Mouse (Mus musculus) embryonic fibroblast, embryonic 13.5 days (primary cell): Measurements from ENCODE around the gene Cfap77.

ENCODE experiments used
- CTCF ChIP-seq: IDR thresholded peaks from 2 replicates; pipeline ENCODE4 v1.5.1; 2011; ENCODE audit warnings: mild to moderate bottlenecking, control low read depth, low read length, moderate library complexity, borderline replicate concordance; ENCODE audit not compliant: insufficient read depth
- POLR2A ChIP-seq: IDR thresholded peaks from 2 replicates; pipeline ENCODE4 v1.6.1; 2011; ENCODE audit warnings: low read depth, mild to moderate bottlenecking, control low read depth, low read length, moderate library complexity

DNA sequence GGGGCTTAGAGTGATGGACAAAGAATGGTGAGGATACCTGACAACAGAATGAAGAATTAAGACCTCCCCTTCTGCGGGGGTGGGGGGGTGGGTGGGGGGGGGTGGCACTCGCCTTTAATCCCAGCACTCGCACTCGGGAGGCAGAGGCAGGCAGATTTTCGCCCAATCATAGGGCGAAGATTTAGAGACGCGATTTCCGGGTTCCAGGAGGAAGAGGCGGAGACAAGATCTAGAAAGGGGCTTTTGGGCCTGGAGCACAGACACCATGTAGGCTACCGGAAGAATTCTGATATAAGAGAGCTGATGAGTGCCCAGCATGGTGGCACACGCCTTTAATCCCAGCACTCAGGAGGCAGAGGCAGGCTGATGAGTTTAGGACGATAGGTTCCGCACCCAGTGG, 44.8 kb upstream of the Cfap77 start:
- TF ChIP-seq CTCF (no peak), POLR2A (no peak)
